Mouse (Mus musculus) limb, embryonic 14.5 days (tissue): ENCODE data around the gene Selenok. TPM values are rescaled to one million over a fixed set of nuclear protein-coding genes. Genes with fewer than 3 reads are reported as not detected.

Experiments used
- ATAC-seq: fragments of 200-750 bp; cut with Nextera tagmentation; 2 replicates; pipeline ENCODE4 v1.8.0; 2017; ENCODE audit warnings: low read depth, moderate number of reproducible peaks, moderate TSS enrichment; ENCODE audit not compliant: low FRiP score
- DNase-seq: peaks from one replicate; pipeline ENCODE4 v3.0.0-alpha.2; 2015; ENCODE audit warnings: low spot score
- H3K27ac ChIP-seq: fragments of 300-500 bp; sonication (generic); replicated peaks from 2 replicates; pipeline ENCODE4 v1.5.1; 2014; ENCODE audit warnings: low read depth, mild to moderate bottlenecking, low read length, moderate library complexity, mixed read lengths
- H3K27me3 ChIP-seq: fragments of 300-500 bp; sonication (generic); 2 replicates; pipeline ENCODE4 v1.6.1; 2014; ENCODE audit warnings: low read length, mixed read lengths; ENCODE audit not compliant: control insufficient read depth, insufficient read depth
- H3K36me3 ChIP-seq: fragments of 300-500 bp; sonication (generic); 2 replicates; pipeline ENCODE4 v1.6.1; 2014; ENCODE audit warnings: mild to moderate bottlenecking, low read length, moderate library complexity, mixed read lengths; ENCODE audit not compliant: control insufficient read depth, insufficient read depth
- H3K4me1 ChIP-seq: fragments of 300-500 bp; sonication (generic); 2 replicates; pipeline ENCODE4 v1.6.1; 2014; ENCODE audit warnings: antibody characterized with exemption, low read length, mixed read lengths; ENCODE audit not compliant: control insufficient read depth, insufficient read depth
- H3K4me2 ChIP-seq: fragments of 300-500 bp; sonication (generic); replicated peaks from 2 replicates; pipeline ENCODE4 v1.6.1; 2014; ENCODE audit warnings: low read depth, mild to moderate bottlenecking, low read length, moderate library complexity; ENCODE audit not compliant: severe bottlenecking
- H3K4me3 ChIP-seq: fragments of 300-500 bp; sonication (generic); replicated peaks from 2 replicates; pipeline ENCODE4 v1.5.1; 2014; ENCODE audit warnings: low read length
- H3K9ac ChIP-seq: fragments of 300-500 bp; sonication (generic); 2 replicates; pipeline ENCODE4 v1.6.1; 2014; ENCODE audit warnings: mild to moderate bottlenecking, low read depth, low read length, moderate library complexity; ENCODE audit not compliant: severe bottlenecking
- H3K9me3 ChIP-seq: fragments of 300-500 bp; sonication (generic); 2 replicates; pipeline ENCODE4 v1.6.1; 2016; ENCODE audit warnings: low read length; ENCODE audit not compliant: control insufficient read depth
- POLR2A ChIP-seq: fragments of 200-500 bp; IDR thresholded peaks from 2 replicates; pipeline ENCODE4 v1.8.0; 2012; ENCODE audit warnings: inconsistent platforms, mild to moderate bottlenecking, moderate library complexity, borderline replicate concordance; ENCODE audit not compliant: insufficient read depth, insufficient read length; ENCODE audit errors: extremely low read depth
- WGBS: fragments of 180-500 bp; shearing (Covaris S2); extraction: QIAGEN DNeasy Blood & Tissue Kit; methylation state at CpG from one replicate; pipeline ENCODE4 v1.1.7; 2014; 5-methylcytosine and 5-hydroxymethylcytosine counted together
- polyA plus RNA-seq, 2 experiments: library from polyadenylated mRNA; depleted of rRNA in 1 of 2; stranded (reverse) in 1 of 2; unstranded in 1 of 2; fragments of >200 nt; fragmentation: Nextera tagmentation in 1 of 2; extraction: Ambion mirVana in 1 of 2; gene quantifications; 2 replicates each; pipeline versions ENCODE4 v1.2.1 to v1.2.3; 2012 to 2014

The Selenok gene
- 96.3 and 137 TPM in 2 replicates for polyA plus RNA-seq (2012; rRNA removed)
- 238 and 265 TPM in 2 replicates for polyA plus RNA-seq (2014; fragmentation: Nextera tagmentation; extraction: Ambion mirVana)

- ATAC-seq, result peak; percentile 100
- H3K27ac ChIP-seq, result peak within 1 kb of the TSS; percentile 75
- 0 out of 2 replicates have a peak, but pooled peaks have one; percentile 46 for TF ChIP-seq POLR2A
These were observed at the start of gene Selenok for GRCm38 (mm10) chr14:29968075-29968821. Selenok (plus strand) TSS chr14:29968308.

GRCm38 (mm10) chr14:29928966-29929365 lies 39.1 kb upstream of the Selenok start:
- Histone ChIP-seq H3K4me1 (no peaks in the 10 kb centered on the region), H3K27me3 (no peaks in the 10 kb centered on the region), H3K9ac (no peak overlapping the region), H3K27ac (no peak overlapping the region), H3K9me3 (no peaks in the 10 kb centered on the region), H3K4me3 (no peak overlapping the region), H3K36me3 (no peaks in the 10 kb centered on the region), H3K4me2 (no peak overlapping the region)
- 85% methylated on average over 4 of the region's 4 CpGs for WGBS
- ATAC-seq (no peak), DNase-seq (no peak)
- TF ChIP-seq POLR2A, result no peak

More at GRCm38 (mm10) chr14:29968075-29968821, at the start of gene Selenok:
- peak; percentile 100 for DNase-seq
- Histone ChIP-seq H3K9me3 (no peaks in the 10 kb centered on the region), H3K36me3 (peaks cover 29% of the 10 kb centered on the region), H3K27me3 (no peaks in the 10 kb centered on the region), H3K9ac (peak within 1 kb of the TSS; percentile 86), H3K4me1 (peaks cover 14% of the 10 kb centered on the region), H3K4me2 (peak within 1 kb of the TSS; percentile 58), H3K4me3 (peak within 1 kb of the TSS; percentile 90)
- WGBS, result under 1% methylated on average over 42 of the region's 49 CpGs

- no peak for DNase-seq
These were observed 32.6 kb upstream of the Selenok start for GRCm38 (mm10) chr14:29935516-29935915.

GRCm38 (mm10) chr14:29937466-29937865 lies 30.6 kb upstream of the Selenok start:
- Histone ChIP-seq H3K27ac (no peak overlapping the region), H3K9ac (no peak overlapping the region), H3K4me1 (peaks cover 3% of the 10 kb centered on the region; the same call in 1 of the 2 replicates), H3K4me3 (no peak overlapping the region), H3K9me3 (no peaks in the 10 kb centered on the region), H3K4me2 (no peak overlapping the region), H3K36me3 (no peaks in the 10 kb centered on the region), H3K27me3 (no peaks in the 10 kb centered on the region)
- ATAC-seq (no peak), DNase-seq (no peak)
- WGBS, result 87% methylated on average over 15 of the region's 15 CpGs
- no peak for TF ChIP-seq POLR2A

More at GRCm38 (mm10) chr14:29935516-29935915, 32.6 kb upstream of the Selenok start:
- Histone ChIP-seq H3K4me3 (no peak overlapping the region), H3K36me3 (no peaks in the 10 kb centered on the region), H3K9me3 (no peaks in the 10 kb centered on the region), H3K27ac (no peak overlapping the region), H3K9ac (no peak overlapping the region), H3K27me3 (no peaks in the 10 kb centered on the region), H3K4me2 (no peak overlapping the region), H3K4me1 (peaks cover 3% of the 10 kb centered on the region; the same call in 1 of the 2 replicates)
- TF ChIP-seq POLR2A, result no peak
- no peak for ATAC-seq
- WGBS, result 70% methylated on average over 5 of the region's 5 CpGs

- TF ChIP-seq POLR2A, result no peak
- Histone ChIP-seq H3K4me2 (no peak overlapping the region), H3K27me3 (no peaks in the 10 kb centered on the region), H3K4me3 (no peak overlapping the region), H3K4me1 (peaks cover 3% of the 10 kb centered on the region; the same call in 1 of the 2 replicates), H3K9ac (no peak overlapping the region), H3K27ac (no peak overlapping the region), H3K36me3 (no peaks in the 10 kb centered on the region), H3K9me3 (no peaks in the 10 kb centered on the region)
- no peak for DNase-seq
- 42% methylated on average over 20 of the region's 20 CpGs for WGBS
- ATAC-seq, result no peak
These were observed 28.4 kb upstream of the Selenok start for GRCm38 (mm10) chr14:29939600-29940312.
